Comparison of ENCODE assay signal across 12 mouse cellular contexts in the genomic region with DNA sequence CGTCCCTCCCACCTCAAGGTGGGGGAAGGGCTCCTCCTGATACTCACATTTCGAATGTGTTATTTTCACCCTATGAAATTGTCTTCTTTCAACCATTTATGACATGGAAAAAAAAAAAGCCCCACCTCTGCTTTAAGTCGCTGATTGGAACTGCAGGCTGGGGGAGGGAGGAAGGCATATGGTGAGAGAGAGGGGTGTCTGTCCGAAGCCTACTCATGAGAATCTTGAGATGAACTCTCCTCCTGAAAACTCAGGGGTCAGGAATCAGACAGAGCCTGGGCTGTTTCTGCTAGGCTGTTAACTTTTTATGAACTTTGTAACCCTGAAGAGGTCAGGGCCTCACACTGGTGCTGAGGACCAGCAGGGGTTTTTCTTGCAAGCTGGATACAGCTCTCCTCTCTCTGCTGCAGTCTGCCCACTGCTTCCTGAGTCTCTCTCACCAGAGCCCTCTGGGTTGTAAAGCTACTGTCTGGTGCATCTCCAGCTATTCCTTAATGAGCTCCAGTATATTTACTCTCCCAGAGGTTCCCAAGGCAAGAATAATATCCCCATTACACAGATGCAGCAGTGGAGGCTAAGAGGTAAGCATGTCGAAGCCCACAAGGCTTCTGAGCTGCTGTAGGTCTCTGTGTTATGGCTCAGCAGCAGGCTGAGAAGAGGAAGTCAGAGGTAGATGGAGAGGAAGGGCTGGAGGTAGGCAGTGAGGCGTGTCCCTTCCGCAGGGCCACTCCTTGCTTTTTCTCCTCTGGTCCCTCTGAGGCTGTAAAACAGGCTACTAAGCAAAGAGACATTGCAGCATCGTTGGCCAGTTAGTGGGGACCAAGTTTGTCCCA. TPM values are rescaled to one million over a fixed set of nuclear protein-coding genes. Genes with fewer than 3 reads are reported as not detected.
A peak's percentile ranks its signal among the peaks of the same experiment; 100 is the strongest.
DNase-seq lines count a peak whose midpoint lies in the region; ATAC-seq lines count a peak whose summit lies in the region.
"Had no signal": no experiment of that assay in that cellular context is flagged by ENCODE, and none has a peak within 500 bp of the region (broad histone marks: within the 10 kb centered on the region; RNA-seq: fewer than 3 reads in every experiment).

No protein-coding gene starts in this region.

- DNase-seq in midbrain, embryonic 11.5 days (ENCODE audit: low spot score, missing footprints), result peak; percentile 49
- DNase-seq in liver, embryonic 11.5 days (ENCODE audit: low spot score), result no peak
- DNase-seq in layer of hippocampus, adult 9-10 months (ENCODE audit: low spot score), result no peak
- DNase-seq in cerebellum, postnatal 10 days, result no peak
- DNase-seq: gastrocnemius, postnatal 14 days; lung, adult 18-20 months; thymus, adult 18-20 months had no signal

- no peak overlapping the region for H3K4me2 ChIP-seq in midbrain, embryonic 11.5 days
- H3K4me2 ChIP-seq in midbrain, embryonic 13.5 days (replicated peaks), result no peak overlapping the region
- no peak overlapping the region for H3K4me2 ChIP-seq in intestine, embryonic 15.5 days (replicated peaks)
- H3K4me2 ChIP-seq in liver, embryonic 11.5 days, result peak overlapping the region; percentile 10; the same call in 1 of the 2 replicates
- H3K4me2 ChIP-seq in stomach, embryonic 16.5 days (ENCODE audit: low read depth, low read length), result no peak overlapping the region

- no peaks in the 10 kb centered on the region for H3K36me3 ChIP-seq in midbrain, embryonic 11.5 days (ENCODE audit: control insufficient read depth, insufficient read depth, low read length)
- no peaks in the 10 kb centered on the region for H3K36me3 ChIP-seq in midbrain, embryonic 13.5 days
- H3K36me3 ChIP-seq in intestine, embryonic 15.5 days, result no peaks in the 10 kb centered on the region
- no peaks in the 10 kb centered on the region for H3K36me3 ChIP-seq in liver, embryonic 11.5 days (ENCODE audit: control insufficient read depth, insufficient read depth, low read length)
- no peaks in the 10 kb centered on the region for H3K36me3 ChIP-seq in stomach, embryonic 16.5 days (ENCODE audit: control insufficient read depth, insufficient read depth, low read length)

- peaks cover 23% of the 10 kb centered on the region for H3K27me3 ChIP-seq in midbrain, embryonic 11.5 days (ENCODE audit: control insufficient read depth, insufficient read depth, low read length)
- peaks cover 59% of the 10 kb centered on the region for H3K27me3 ChIP-seq in midbrain, embryonic 13.5 days
- no peaks in the 10 kb centered on the region for H3K27me3 ChIP-seq in intestine, embryonic 15.5 days (replicated peaks)
- peaks cover 31% of the 10 kb centered on the region for H3K27me3 ChIP-seq in liver, embryonic 11.5 days (replicated peaks; ENCODE audit: control insufficient read depth, insufficient read depth, low read length)
- no peaks in the 10 kb centered on the region for H3K27me3 ChIP-seq in stomach, embryonic 16.5 days (ENCODE audit: control insufficient read depth, insufficient read depth, low read length)

- ATAC-seq in midbrain, embryonic 11.5 days (ENCODE audit: low FRiP score), result no peak
- no peak for ATAC-seq in midbrain, embryonic 13.5 days
- ATAC-seq in intestine, embryonic 15.5 days, result peak; percentile 44
- no peak for ATAC-seq in liver, embryonic 11.5 days (replicated peaks; ENCODE audit: low FRiP score)
- ATAC-seq in stomach, embryonic 16.5 days (ENCODE audit: insufficient read depth, low FRiP score), result no peak
- ATAC-seq in megakaryocyte progenitor cell, adult 5-6 weeks (replicated peaks; ENCODE audit: poor library complexity), result no peak; the same call in 1 of the 2 replicates
- ATAC-seq: forebrain, embryonic 14.5 days had no signal

- no peaks in the 10 kb centered on the region for H3K9me3 ChIP-seq in midbrain, embryonic 11.5 days (ENCODE audit: control insufficient read depth, low read length)
- H3K9me3 ChIP-seq in midbrain, embryonic 13.5 days, result no peaks in the 10 kb centered on the region
- no peaks in the 10 kb centered on the region for H3K9me3 ChIP-seq in intestine, embryonic 15.5 days
- no peaks in the 10 kb centered on the region for H3K9me3 ChIP-seq in liver, embryonic 11.5 days (ENCODE audit: control insufficient read depth, low read length)
- H3K9me3 ChIP-seq in stomach, embryonic 16.5 days (replicated peaks; ENCODE audit: control insufficient read depth, low read length), result no peaks in the 10 kb centered on the region

- H3K4me3 ChIP-seq in midbrain, embryonic 11.5 days (ENCODE audit: low read depth, low read length), result no peak overlapping the region
- no peak overlapping the region for H3K4me3 ChIP-seq in midbrain, embryonic 13.5 days (replicated peaks)
- H3K4me3 ChIP-seq in intestine, embryonic 15.5 days (replicated peaks), result no peak overlapping the region
- no peak overlapping the region for H3K4me3 ChIP-seq in liver, embryonic 11.5 days (ENCODE audit: low read depth, low read length)
- H3K4me3 ChIP-seq in stomach, embryonic 16.5 days (replicated peaks; ENCODE audit: low read length), result no peak overlapping the region

- H3K9ac ChIP-seq in midbrain, embryonic 11.5 days (ENCODE audit: low read length), result no peak overlapping the region
- H3K9ac ChIP-seq in midbrain, embryonic 13.5 days (replicated peaks), result no peak overlapping the region
- H3K9ac ChIP-seq in intestine, embryonic 15.5 days, result no peak overlapping the region
- no peak overlapping the region for H3K9ac ChIP-seq in liver, embryonic 11.5 days (ENCODE audit: low read depth, low read length)
- H3K9ac ChIP-seq in stomach, embryonic 16.5 days (ENCODE audit: low read length), result peak overlapping the region; percentile 35; the same call in 1 of the 2 replicates

- H3K27ac ChIP-seq in midbrain, embryonic 11.5 days (ENCODE audit: low read depth, low read length), result no peak overlapping the region
- no peak overlapping the region for H3K27ac ChIP-seq in midbrain, embryonic 13.5 days
- peak overlapping the region; percentile 36; the same call in 1 of the 2 replicates for H3K27ac ChIP-seq in intestine, embryonic 15.5 days
- H3K27ac ChIP-seq in liver, embryonic 11.5 days (ENCODE audit: low read depth, low read length), result peak overlapping the region; percentile 57
- H3K27ac ChIP-seq in stomach, embryonic 16.5 days (ENCODE audit: low read length), result peak overlapping the region; percentile 38; the same call in 1 of the 2 replicates

- WGBS in midbrain, embryonic 11.5 days, result 58% methylated on average over 8 of the region's 8 CpGs
- 56% methylated on average over 8 of the region's 8 CpGs for WGBS in midbrain, embryonic 13.5 days
- 31% methylated on average over 8 of the region's 8 CpGs for WGBS in intestine, embryonic 15.5 days
- WGBS in liver, embryonic 11.5 days, result 39% methylated on average over 8 of the region's 8 CpGs
- 43% methylated on average over 8 of the region's 8 CpGs for WGBS in stomach, embryonic 16.5 days

- H3K4me1 ChIP-seq in midbrain, embryonic 11.5 days (ENCODE audit: control insufficient read depth, insufficient read depth, low read length), result peaks cover 6% of the 10 kb centered on the region; the same call in 1 of the 2 replicates
- H3K4me1 ChIP-seq in midbrain, embryonic 13.5 days (replicated peaks), result peaks cover 11% of the 10 kb centered on the region
- peaks cover 24% of the 10 kb centered on the region for H3K4me1 ChIP-seq in intestine, embryonic 15.5 days (replicated peaks)
- peaks cover 23% of the 10 kb centered on the region for H3K4me1 ChIP-seq in liver, embryonic 11.5 days (replicated peaks; ENCODE audit: control insufficient read depth, insufficient read depth, low read length)
- H3K4me1 ChIP-seq in stomach, embryonic 16.5 days (ENCODE audit: control insufficient read depth, insufficient read depth, low read length), result peaks cover 17% of the 10 kb centered on the region

RNA-seq across cellular contexts. Expression of a gene that starts 6.1 kb away (rescaled TPM):
- polyA plus RNA-seq in midbrain, embryonic 11.5 days (2014; fragmentation: Nextera tagmentation; extraction: Ambion mirVana), result 9.6 and 10.3 TPM in 2 replicates
- 10.5 and 12.1 TPM in 2 replicates for polyA plus RNA-seq in midbrain, embryonic 13.5 days (2015; fragmentation: Nextera tagmentation; extraction: Ambion mirVana)
- 176 and 244 TPM in 2 replicates for polyA plus RNA-seq in intestine, embryonic 15.5 days (2015; fragmentation: Nextera tagmentation; extraction: Ambion mirVana)
- polyA plus RNA-seq in liver, embryonic 11.5 days (2014; fragmentation: Nextera tagmentation; extraction: Ambion mirVana), result 65.1 and 72.4 TPM in 2 replicates
- polyA plus RNA-seq in stomach, embryonic 16.5 days (2015; fragmentation: Nextera tagmentation; extraction: Ambion mirVana), result 212 and 226 TPM in 2 replicates
- 78.4 and 100 TPM in 2 replicates for total RNA-seq in megakaryocyte progenitor cell, adult 5-6 weeks (2015)
- 118 and 127 TPM in 2 replicates for total RNA-seq in megakaryocyte progenitor cell, adult 5-6 weeks (2017)

Comparison
In these comparisons a context has a peak if more than half of its experiments do, and no peak if none do; other contexts are left out.
1. H3K27ac ChIP-seq: peak in intestine, embryonic 15.5 days (single experiment), liver, embryonic 11.5 days (single experiment) and stomach, embryonic 16.5 days (single experiment); none in midbrain, embryonic 11.5 days (single experiment) and midbrain, embryonic 13.5 days (single experiment).